Mouse (Mus musculus): Measurements from ENCODE around the gene Dbnl.
"Not testable (repeated sequence)": the region's sequence is repeated elsewhere in the genome, so short reads cannot be mapped to it uniquely, and the experiment has no call there.

The Dbnl gene

DNA sequence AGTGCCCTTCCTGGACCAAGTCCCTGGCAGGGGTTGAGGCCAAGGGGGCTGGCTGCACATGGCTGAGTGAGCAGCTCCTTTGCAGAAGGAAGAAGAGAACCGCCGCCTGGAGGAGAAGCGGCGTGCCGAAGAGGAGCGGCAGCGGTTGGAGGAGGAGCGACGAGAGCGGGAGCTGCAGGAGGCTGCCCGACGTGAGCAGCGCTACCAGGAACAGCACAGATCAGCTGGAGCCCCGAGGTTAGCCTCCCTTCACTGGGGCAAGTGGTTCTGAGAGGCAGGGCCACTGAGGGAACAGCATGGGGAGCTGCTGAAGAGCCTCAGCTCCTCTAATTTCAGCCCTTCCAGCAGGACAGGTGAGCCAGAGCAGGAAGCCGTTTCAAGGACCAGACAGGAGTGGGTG lies 8.7 kb downstream of the Dbnl start:
- no peak for DNase-seq

DNA sequence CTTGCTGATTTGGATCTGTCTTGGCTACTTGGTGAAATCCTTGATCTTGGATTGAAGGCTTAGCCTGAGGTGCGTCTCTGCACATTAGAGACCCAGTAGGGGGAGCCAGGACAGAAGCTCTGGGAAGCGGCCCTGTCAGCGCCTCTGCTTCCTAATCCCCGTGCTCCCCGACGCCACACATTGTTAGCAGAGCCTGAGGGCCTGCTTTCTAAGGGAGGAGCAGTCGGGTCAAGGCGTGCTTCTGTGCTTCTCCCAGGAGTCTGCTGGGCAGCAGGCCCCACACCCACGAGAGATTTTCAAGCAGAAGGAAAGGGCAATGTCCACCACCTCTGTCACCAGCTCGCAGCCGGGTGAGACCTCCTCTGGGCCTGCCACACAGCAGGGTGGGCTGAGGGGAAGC lies 9.1 kb downstream of the Dbnl start:
- peak; percentile 21 for DNase-seq

DNA sequence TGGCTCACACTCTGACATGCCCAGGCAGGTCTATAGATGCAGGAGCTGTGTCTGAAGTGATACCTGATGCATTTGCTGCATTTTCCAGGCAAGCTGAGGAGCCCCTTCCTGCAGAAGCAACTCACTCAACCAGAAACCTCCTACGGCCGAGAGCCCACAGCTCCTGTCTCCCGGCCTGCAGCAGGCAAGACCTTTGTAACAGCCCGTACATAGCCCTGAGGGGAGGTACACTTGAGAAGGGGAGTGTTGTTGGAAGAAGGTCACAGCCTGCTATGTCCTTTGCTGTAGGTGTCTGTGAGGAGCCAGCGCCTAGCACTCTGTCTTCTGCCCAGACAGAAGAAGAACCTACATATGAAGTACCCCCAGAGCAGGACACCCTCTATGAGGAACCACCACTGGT lies 9.6 kb downstream of the Dbnl start:
- peak; percentile 42 for DNase-seq

DNA sequence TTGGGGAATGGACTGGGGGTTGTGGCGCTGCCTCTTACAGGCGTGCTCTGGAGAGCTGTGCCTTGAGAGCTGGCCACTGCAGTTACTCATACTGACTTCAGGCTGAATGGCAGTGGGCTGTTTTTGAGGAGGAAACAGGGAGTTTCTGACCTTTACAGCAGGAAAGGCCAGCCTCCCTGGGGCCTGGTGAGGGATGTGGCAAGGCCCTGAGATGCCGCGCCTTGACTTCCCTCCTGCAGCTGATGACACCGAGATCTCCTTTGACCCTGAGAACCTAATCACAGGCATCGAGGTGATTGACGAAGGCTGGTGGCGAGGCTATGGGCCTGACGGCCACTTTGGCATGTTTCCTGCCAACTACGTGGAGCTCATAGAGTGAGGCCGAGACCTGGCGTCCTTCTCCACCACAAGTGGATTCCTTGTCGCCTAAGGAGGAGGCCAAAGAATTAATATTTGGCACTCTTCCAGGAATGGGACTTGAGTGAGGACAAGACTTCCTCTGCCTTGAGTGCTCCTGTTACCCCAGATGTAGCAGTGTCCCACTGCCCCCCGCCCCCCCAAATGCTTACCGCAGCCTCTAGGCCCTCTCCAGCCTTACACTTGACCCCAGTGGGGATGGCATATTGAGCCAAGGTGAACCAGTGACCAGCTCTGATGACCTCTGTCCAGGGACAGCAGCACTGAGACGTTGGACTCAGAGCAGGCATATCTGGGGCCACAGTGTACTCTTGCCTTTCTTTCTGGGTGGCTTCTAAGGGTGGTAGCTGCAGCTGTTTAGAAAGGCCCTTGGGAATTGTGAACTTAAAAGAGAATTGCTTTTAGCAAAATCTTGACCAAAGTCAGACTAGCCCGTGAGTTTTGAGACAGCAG lies 11.6 kb downstream of the Dbnl start:
- peak; percentile 23 for DNase-seq

DNA sequence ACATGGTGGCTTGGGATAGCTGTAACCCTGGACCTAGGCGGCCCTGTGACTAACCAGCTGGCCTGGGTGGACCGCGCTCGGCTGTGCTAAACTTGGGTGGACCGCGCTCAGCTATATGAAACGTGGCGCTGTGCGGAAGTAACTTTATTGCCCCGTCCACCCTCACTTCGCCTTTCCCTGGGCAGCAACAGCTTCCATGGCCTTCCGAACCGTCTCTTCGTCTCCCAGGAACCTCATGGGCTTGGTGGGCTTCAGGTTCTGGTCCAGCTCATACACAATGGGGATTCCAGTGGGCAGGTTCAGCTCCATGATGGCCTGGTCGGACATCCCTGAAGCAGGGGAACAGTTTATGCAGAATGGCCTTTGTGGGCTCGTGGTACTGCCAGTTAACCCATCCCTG lies 13.2 kb downstream of the Dbnl start:
- DNase-seq = no peak

DNA sequence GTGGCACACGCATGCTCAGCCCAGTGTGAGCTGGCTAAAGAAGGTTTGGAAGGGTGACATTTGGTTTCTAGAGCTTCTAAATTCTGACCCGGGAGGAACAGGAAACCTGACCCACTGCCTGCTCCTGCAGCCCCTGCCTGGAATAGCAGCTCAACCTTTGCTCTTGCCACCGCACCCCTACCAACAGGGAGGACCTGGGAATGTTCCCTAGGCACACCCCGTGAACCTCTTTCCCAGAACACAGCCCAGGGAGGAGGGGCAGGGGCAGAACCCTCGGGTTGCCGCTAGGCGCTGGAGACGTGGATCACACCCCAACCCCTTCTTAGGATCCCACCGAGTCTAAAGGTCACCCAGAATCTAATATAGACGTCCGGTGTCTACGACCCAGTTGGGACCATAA lies 13.7 kb downstream of the Dbnl start:
- no peak for DNase-seq

DNA sequence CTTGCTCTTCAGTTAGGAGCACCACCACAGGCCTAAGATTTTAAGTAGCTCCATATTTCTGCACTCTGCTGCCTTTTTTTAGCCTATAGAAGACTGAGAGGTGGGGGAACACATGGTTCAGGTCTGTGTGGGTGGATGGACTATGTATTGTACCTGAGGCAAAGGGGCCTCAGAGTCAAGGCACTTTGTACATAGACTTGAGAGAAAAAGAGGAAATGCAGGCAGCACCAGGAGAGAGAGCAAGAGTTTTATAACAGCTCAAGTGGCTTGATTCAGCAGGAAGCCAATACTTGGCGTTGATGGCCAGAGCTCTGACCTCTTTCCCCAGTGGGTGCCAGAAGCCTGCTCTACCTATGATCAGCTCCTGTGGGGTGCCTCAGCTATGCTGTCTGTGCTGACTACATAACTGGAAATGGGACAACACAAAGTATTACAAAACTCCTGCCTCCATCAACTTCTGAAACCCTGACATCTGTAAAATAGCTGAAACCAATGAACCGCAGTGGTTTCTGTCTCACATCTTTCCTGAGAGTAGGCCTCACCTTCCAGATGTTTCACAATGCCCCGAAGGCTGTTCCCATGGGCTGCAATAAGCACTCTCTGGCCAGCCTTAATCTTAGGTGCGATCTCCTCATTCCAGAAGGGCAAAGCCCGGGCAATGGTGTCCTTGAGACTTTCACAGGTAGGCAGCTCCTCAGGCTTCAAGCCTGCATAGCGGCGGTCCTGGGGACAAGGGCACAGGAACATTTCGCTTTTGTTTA lies 14.3 kb downstream of the Dbnl start:
- no peak for DNase-seq

DNA sequence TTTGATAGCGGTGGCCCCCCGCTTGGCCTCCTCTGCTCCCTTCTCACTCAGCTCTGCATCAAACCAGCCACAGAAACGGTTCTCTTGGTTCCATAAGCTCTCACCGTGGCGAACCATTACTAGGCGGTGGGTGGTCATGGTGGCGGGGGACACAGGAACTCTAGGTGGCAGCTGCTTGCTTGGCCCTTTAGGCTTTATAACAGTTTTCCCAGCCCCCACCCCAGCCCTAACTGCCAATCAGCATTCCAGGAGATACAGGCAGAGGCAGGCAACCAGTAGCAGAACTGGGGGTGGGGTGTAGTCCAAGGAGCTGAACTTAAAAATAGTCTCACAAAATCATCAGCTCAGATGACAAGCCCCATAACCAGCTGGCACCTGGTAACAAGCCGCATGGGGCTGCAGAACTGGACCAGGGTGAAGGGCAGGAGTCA lies 15.3 kb downstream of the Dbnl start, which contains the start of gene Pgam2:
Gene Pgam2, minus strand, starts transcription at position 183 of the 431 bp plus-strand sequence.
- DNase-seq = peak; percentile 17

DNA sequence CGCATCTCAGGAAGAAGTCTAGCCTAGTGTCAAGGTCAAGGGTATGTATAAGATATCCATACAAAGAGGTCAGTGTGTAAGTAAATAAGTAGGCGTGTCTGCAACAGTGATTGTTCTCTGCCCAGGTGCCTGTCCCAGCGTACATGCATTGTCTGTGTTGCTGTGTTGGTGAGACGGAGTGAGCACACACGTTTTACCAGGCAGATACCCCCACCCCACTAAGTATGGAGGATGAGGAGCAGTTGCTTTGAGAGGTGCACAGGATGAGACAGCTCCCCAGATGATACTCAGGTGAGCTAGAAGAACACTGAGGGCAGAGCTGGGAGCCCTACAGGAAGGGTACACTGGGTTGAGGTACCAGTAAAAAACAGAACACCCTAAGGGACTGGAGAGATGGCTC lies 15.9 kb downstream of the Dbnl start:
- no peak for DNase-seq

DNA sequence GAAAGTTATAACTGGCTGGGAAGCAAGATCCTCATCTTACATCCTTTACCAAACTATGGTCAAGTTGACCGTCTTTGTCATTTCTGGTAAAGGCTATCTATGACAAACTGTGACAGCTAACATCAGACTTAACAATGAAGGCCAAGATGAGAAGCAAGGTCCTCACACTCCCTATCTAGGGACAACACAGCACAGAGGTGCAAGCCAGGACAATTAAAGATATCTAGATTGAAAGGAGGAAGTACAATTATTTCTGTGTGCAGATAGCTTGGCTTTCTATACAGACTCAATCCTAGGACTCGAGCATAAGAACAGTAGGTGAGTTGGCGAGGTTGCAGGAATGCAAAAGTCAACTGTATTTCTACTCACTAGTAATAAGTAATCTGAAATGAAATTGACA lies 17.4 kb downstream of the Dbnl start:
- DNase-seq = no peak

DNA sequence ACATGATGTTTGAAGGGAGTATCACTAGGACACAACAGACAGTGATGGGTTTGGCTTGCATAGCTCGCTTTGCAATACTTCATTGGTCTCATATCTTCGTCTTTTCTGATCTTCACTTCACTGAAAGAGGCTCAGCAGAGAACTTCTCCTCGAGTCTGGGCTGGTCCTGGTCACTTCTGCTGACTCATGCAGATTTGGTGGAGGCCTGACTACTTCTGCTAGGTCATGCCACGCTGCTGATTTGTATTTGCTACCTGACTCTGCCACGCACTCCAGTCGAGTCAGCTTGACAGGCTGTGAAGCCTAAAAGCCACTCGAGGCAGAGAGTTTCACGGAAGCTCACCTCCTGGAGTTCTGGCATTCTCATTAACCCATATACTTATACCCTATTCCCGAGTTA lies 19.7 kb downstream of the Dbnl start:
- DNase-seq = no peak

DNA sequence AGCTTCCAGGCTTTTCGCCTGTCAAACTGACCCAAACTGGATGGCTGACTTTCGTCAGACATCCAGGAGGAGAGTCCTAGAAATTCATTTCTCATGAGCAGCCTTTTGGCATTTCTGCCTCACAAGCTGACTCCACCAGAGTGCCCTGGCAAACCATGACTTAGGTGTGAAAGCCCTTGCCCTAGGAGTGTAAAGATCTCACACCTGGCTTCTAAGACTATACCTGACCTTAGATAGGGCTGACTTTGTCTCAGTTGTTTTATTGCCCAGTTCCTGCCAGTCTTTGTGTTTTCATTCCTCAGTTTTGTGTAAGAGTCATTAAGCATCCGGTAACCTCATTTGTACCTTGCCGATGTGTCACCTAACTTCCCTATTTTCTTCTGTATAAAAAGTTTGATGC lies 21.2 kb downstream of the Dbnl start:
- DNase-seq = not testable (repeated sequence)

DNA sequence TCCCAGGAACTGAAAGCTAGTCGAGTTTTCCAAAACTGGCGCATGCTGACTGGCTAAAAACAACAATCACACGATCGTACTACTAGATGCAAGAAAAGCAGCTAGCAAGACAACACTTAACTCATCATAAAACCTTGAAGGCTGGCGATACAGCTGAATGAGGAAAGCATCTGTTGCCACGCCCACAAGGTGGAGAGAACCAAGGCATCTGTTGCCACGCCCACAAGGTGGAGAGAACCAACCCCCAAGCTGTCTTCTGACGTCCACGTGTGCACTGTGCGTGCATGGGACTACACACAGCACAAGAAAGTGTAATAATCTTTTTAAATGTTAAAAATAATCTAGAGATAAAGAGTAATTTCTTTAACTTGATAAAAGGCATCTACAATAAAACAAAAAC lies 25.1 kb downstream of the Dbnl start:
- no peak for DNase-seq

DNA sequence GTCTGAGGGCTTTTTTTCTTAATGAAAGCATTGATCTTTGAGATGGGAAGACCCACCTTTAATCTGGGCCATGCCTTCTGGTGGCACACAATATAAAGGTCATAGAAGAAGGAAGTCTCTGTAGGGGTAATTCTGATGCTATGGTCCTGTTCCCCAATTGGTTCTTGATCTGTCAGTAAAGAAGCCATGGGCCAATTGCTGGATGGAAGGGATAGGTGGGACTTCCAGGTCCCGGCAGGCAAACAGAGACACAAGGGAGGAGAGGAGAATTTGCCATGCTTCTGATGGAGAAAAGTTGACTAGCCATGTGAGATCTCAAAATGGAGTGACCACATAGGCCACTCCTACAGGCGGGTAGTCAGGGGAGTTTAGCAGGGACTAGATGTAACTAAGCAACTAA lies 30.9 kb downstream of the Dbnl start:
- no peak for DNase-seq

DNA sequence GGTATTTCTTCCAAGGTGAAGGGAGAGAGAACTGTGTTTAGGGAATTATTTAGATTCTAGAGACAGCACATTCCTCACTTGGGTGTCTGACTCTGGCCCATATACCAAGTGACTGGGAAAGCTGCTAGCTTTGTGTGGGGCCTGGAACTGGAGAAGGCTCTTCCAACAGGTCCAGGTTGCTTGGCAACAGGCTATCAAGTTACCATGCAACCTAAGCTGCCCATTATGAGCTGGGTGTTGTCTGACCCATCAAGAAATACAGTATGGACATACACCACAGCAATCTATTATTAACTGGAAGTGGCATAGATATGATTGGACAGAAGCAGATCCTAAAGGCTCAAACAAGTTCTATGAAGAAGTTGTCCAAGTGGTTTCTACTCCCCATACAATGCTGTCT lies 37.1 kb downstream of the Dbnl start:
- no peak for DNase-seq

DNA sequence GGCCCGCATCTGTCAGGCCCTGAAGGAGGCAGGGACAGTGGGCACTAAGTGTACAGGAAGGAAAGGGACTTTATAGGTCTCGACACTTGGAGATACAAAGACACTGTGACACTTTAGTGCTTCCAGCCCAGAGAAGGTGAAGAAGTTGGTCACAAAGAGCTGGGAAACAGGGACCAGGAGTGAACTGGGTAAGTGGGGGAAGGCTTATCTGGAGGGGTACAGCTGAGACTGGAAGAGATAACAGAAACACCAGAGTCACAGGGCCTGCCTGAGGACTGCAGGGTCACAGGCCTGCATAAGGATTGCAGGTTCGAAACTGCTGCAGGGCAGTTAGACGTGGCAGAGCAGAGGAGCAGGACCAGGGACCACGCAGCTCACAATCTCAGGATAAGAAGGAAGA lies 39.6 kb downstream of the Dbnl start:
- no peak for DNase-seq

DNA sequence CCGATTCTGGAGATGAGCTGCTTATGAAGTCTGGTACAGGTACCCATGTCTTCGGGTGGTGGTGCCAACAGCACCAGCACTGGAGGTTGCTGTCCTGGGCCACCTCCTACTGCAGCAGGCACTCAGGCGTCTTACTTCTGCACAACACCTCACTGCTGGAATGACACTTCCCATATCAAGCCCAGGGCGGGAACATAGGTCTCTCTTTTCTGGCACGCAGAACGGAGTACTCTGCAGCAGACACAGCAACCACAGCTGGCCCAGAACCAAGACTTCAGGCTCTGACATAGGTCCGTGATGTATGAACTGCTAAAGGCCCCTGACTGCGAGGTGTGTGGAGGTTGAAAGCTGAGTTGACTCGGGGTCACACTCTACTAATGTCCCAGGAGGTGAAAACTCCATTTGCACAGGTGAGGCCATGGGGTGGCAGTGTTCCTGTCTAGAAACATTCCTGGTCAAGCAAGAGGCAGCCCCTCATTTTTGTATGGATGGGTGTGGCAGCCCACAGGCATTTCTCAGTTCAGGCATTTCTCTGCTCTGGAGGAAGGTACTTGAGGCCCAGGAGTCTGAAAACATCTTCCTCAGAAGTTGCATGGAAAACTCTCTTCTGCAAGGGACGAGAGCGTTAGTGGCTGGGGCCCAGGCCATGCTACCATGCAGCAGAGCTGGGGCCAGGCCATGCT lies 40.4 kb downstream of the Dbnl start:
- no peak for DNase-seq

DNA sequence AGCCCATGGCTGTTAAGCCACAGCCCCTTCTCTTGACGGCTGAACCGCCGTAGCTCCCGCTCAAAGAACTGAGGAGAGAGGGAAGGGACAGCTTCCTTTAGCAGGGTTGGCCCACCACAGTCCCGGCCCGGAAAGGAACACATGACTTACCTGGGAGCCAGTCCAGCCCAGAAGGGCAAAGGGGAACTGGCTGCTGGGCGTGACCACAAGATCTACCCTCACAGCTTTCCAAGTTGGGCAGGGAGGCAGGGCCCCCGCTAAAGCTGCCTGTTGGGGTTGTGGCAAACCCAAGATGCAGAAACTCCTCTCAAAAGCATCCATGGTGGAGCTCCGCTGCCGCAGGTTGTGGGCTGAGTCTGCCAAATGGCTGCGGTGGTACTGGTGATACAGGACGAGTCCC lies 41.0 kb downstream of the Dbnl start:
- DNase-seq = no peak

DNA sequence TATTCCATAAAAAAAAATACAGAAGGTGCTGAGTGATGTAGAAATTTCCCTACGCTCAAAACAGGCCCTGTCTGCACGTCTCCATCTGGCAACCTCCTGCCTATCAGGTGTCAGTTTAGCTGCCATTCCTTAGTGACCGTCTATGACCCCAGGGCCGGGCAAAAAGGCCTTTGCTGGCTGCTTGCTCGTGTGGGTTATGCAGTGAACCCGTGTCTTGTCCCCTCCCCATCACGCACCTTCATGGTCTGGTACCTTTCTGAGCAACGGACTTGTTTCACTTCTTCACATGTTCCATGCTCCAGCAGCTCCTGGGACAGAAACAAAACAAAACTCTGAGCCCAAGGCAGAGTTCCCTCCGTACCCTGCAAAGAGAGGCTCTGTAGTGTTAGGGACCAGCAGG lies 46.2 kb downstream of the Dbnl start:
- no peak for DNase-seq

DNA sequence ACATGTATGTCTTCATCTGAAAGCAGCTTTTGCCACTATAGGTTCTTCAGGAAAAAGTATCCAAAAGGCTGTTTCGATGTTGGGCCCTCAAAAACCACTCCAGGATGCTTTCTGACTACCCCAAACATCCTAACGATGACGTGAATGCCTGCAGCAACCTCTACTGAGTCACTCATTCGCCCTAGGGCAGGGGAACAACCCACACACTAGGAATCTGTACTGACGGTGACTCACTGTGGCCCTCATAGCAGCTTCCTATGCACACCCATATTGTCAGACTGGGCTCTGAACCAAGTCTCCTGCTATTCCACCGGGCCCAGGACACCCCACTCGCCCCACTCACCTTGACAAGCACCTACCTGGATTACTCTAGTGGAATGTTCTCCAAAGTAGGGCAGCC lies 46.8 kb downstream of the Dbnl start:
- no peak for DNase-seq

DNA sequence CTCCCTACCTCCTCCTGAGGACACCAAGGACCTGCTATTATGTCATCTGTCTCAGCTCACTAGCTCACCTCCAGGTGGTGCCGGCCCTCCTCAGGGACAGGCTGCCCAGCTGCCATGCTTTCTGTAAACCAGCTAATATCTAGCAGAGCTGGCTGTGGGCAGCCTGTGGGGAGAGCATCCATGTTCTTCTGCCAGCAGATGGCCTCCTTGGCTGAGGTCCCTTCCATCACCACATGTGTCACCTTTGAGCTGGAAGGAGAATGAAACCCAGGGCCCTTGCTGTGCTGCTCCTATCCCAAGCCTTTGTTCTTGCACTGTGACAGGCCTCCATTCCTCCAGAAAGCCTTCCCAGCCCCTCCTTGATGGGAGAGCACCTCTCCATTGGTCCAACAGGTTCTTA lies 47.8 kb downstream of the Dbnl start:
- DNase-seq = peak; percentile 38

DNA sequence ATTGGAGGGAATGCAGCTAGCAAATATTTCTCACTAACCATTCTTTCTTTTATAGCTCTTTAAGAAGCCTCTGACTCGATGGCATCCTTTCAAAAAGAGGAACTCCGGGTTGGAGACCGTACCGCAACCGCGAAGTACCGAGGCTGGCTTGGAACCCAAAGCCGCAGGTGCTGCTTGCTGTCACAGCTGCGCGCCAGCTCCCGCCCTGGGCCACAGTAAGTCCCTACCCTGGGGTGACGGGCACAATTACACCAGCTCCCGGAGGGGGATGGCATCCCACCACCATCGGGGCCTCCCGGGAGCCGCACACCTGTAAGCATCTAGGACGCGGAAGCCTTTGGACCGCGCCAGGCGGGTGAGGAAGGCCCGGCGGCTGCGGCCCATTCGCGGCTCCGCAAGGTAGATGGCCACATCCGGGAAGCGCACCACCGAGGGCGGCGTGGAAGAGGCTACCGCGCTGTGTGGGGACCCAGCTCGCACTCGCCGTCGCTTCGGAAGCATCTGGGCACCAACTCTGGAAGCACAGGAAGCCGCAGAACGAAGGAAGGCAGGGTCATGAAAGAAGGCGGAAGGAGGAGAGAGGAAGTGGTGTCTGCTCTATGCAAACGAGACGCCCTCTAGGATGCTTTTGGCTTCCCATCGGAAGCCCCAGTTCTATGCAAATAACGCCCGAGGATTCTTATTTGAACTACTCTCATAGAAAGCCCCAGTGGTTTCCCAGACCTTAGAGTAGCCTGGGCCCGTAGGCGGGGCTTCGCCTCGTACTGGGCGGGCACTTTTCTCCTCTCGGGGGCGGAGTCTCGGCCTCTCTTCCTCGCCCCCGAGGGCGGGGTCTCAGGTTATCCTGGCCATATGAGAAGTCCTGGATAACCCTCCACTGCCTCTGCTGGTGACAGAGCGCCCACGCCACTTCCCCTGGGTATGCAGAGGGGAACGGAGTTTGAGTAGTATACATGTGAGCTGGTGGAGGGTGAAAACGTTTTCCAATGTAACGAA lies 49.3 kb downstream of the Dbnl start, which contains the start of gene Polm:
Gene Polm, minus strand, starts transcription at position 766 of the 996 bp plus-strand sequence.
- peak; percentile 96 for DNase-seq

Data from kidney, postnatal 14 days (tissue).